Mouse (Mus musculus): ENCODE data around the gene Tdrd12.

DNA sequence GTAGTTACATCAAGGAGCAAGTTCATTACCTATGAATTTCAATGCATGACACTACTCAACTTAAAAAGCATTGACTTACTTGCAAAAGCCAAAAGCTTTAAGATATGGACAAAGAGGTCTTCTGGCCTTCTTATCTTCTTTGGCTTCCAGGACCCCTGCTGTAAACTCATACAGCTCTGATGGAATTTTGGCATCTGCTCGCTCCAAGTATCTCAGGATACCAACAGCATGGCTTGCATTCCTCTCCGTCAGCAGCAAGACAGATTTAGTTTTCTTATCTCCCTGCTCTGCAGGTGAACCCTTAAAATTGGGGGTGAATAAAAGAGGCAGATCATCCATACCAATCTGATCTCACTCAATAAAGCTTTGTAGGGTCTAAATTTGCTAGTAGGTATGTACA lies 52.4 kb downstream of the Tdrd12 start:
- TF ChIP-seq HCFC1 (IDR thresholded peaks at IDR 0.05; ENCODE audit: borderline replicate concordance, insufficient read depth, low read length) (no peak), MAFK (IDR thresholded peaks at IDR 0.05; ENCODE audit: insufficient read depth, low read depth, low read length) (no peak)

All from ES-E14 (cell line).